Mouse (Mus musculus) spleen, adult 12 weeks (tissue): Measurements from ENCODE around the gene Eddm3b.
"Not testable (repeated sequence)": the region's sequence is repeated elsewhere in the genome, so short reads cannot be mapped to it uniquely, and the experiment has no call there.

Source experiments
- DNase-seq: peaks from one replicate; pipeline ENCODE4 v3.0.0; 2022; ENCODE audit warnings: low spot score

Eddm3b gene

GRCm38 (mm10) chr14:51144451-51144850, 30.2 kb downstream of the Eddm3b start:
- no peak for DNase-seq

- no peak for DNase-seq
Observed at GRCm38 (mm10) chr14:51145521-51145920, 31.3 kb downstream of the Eddm3b start.

- DNase-seq: no peak
Observed at GRCm38 (mm10) chr14:51146685-51147084, 32.5 kb downstream of the Eddm3b start, which contains the start of gene Rnase1. Gene Rnase1, minus strand, starts transcription at chr14:51146785.

GRCm38 (mm10) chr14:51148006-51148405, 33.8 kb downstream of the Eddm3b start:
- DNase-seq: no peak

GRCm38 (mm10) chr14:51149164-51149563, 34.9 kb downstream of the Eddm3b start:
- no peak for DNase-seq

DNA sequence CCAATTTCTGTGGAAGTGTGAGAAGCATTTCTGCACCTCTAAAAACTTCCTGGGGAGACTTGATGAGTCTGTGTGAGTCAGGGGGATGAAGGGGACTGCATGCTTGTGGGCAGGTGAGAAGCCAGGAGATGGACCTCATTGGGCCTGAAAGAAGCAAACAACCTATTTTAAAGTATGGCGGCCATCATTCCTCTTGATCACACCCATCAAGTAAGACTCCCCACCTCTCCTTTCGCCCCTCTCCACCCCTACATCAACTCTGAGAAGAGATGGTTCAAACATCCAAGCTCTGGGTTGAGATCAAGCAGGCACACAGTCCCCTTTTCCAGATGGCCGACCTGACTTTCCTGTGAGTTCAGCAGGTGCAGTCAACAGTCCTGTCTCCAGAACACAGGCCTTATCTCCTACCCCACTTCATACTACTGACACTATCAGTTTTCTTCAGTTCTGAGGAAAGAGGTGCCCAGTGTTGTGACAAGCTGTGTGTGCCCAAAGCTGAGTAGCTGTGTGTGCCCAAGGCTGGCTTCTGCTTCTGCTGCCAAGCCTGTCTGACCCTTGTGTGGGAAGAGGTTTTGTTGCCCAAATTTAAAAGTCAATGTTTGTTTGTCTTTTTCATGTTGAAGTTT, 36.1 kb downstream of the Eddm3b start:
- no peak for DNase-seq

DNA sequence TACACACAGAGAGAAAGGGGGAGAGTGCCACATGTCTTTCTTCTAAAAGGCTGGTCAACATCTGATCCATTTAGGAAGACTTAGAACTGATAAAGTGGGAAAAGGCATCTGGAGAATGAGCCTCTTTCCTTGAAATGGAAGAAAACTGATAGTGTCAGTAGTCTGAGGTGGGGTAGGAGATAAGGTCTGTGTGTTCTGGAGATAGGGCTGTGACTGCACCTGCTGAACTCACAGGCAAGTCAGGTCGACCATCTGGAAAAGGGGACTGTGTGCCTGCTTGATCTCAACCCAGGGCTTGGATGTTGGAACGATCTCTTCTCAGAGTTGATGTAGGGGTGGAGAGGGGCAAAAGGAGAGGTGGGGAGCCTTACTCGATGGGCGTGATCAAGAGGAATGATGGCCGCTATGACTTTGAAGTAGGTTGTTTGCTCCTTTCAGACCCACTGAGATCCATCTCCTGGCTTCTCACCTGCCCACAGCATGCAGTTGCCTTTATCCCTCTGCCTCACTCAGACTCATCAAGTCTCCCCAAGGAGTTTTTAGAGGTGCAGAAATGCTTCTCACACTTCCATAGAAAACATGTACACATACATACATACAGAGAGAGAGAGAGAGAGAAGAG, 38.1 kb downstream of the Eddm3b start:
- DNase-seq: no peak

GRCm38 (mm10) chr14:51156056-51156735, 42.0 kb downstream of the Eddm3b start:
- DNase-seq: no peak

DNA sequence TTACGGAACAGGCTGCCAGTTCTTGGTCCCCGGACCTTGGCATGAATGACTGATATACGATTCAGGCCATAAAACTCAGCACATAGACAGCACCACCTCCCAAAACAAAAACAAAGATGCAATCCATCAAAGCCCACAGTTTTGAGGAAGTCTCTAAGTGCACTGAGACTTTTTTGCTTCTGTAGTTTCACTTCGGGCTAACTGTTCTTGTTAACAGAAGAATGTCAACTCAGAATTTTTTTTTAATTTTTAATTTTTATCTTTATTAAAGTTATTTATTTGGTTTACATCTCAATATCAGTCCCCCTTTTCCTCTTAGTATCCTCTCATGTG, 42.5 kb downstream of the Eddm3b start:
- DNase-seq: no peak

DNA sequence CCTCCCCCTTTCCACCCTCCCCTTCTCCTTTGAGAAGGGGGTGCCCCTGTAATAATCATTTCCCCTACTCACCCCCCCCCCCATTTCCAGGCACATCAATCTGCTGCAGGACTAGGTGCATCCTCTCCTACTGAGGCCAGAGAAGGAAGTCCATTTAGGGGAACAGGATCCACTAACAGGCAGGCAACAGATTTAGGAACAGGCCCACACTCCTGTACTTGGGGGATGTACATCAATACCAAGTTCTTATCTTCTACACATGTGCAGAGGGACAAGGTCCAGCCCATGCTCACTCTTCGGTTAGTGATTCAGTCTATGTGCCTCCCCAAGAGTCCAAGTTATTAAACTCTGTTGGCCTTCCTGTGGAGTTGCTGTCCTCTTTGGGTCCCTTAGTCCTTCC, 42.8 kb downstream of the Eddm3b start:
- no peak for DNase-seq

DNA sequence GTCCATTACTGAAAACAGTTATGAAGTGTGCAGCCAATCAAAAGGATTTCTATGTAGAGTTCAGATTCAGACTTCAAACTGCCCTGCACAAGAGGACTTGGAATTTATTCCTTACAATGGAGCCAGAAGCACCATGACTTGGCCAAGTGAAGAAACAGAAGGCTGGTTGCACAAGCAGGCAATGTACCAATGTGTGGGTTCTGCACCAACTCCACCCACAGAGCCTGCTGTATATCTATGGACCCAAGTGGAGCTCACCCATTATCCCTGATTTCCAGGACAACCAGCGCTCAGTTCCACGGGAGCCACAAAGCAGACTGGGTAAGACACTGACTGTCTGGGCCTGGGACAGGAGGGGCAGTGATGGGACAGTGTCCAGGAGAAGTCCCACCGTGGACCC, 47.8 kb downstream of the Eddm3b start, which contains the start of gene Rnase2b:
Gene Rnase2b, plus strand, starts transcription at position 285 of the 400 bp plus-strand sequence.
- not testable (repeated sequence) for DNase-seq

- DNase-seq: not testable (repeated sequence)
Observed at GRCm38 (mm10) chr14:51163323-51163722, 49.1 kb downstream of the Eddm3b start.

DNA sequence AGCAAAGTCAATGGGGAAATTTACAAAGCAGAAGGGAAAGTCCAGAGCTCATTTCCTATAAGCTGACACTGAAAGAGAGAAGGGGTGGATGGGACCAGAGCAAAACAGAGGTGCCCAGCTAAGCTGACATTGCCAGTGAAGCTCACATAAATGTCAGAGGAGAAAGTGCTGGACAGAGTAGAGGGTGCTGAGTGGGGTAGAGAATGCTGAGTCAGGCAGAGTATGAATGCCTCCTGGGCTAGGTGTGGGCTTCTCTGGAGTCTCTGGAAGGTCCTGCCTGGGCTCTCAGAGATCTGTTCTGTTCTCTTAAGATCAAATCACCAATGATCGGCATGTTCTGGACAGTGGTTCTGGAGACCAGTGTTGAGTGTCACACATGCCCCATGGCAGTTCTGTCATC, 51.2 kb downstream of the Eddm3b start:
- DNase-seq: no peak

- no peak for DNase-seq
Observed at GRCm38 (mm10) chr14:51166068-51166467, 51.8 kb downstream of the Eddm3b start.
